10 mouse cellular contexts compared by ENCODE assay signal in the genomic region with DNA sequence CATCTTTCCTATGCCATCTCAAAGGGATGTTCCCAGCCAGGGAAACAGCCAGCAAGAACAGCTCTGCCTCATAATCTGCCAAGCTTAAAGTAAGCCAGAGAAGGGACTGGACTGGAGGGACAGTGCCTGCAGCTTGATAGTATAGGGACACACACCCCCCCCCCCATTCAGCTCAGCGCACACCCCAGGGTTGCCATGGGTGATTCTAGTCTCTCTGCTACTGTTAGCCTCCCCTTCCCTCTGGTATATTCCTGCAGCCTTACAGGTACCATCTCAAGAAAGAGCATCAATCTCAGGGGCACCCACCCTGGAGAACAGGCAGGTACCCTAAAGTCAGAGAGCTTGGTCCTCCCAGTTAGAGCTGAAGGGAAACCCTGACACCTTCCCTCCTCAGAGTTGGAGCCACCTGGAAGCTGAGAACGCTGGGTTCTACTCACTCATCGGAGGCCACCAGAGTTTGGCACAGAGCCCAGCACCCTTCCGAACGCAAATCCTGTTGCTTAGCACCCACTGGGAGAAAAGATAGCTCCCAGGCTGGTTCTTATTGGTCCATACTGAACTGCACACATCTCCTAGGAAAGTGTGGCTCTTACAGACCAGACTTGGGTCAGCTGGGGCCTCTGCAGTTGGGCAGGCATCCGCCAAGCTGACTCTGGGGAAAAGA.
A peak's percentile ranks its signal among the peaks of the same experiment; 100 is the strongest.
DNase-seq lines count a peak whose midpoint lies in the region; ATAC-seq lines count a peak whose summit lies in the region.
"Had no signal": no experiment of that assay in that cellular context is flagged by ENCODE, and none has a peak within 500 bp of the region (broad histone marks: within the 10 kb centered on the region; RNA-seq: fewer than 3 reads in every experiment).

No protein-coding gene starts in this region.

- peaks cover 6% of the 10 kb centered on the region; the same call in 1 of the 2 replicates for H3K27me3 ChIP-seq in hindbrain, embryonic 10.5 days (ENCODE audit: insufficient read depth, poor library complexity, severe bottlenecking)
- no peaks in the 10 kb centered on the region for H3K27me3 ChIP-seq in hindbrain, embryonic 14.5 days (ENCODE audit: control insufficient read depth, insufficient read depth, low read length)
- H3K27me3 ChIP-seq: stomach, embryonic 15.5 days had no signal

- H3K4me2 ChIP-seq in hindbrain, embryonic 14.5 days (replicated peaks) = no peak overlapping the region
- H3K4me2 ChIP-seq: stomach, embryonic 15.5 days had no signal

- no peak overlapping the region for H3K4me3 ChIP-seq in hindbrain, embryonic 10.5 days
- H3K4me3 ChIP-seq in hindbrain, embryonic 14.5 days (replicated peaks; ENCODE audit: low read length) = no peak overlapping the region
- H3K4me3 ChIP-seq: stomach, embryonic 15.5 days had no signal

- DNase-seq in hindbrain, embryonic 10.5 days (ENCODE audit: low spot score) = no peak
- no peak for DNase-seq in hindbrain, embryonic 14.5 days (ENCODE audit: low spot score)
- DNase-seq in retina, postnatal 1 day = peak; percentile 37
- DNase-seq in retina, embryonic 14.5 days (ENCODE audit: low spot score) = no peak
- peak; percentile 36 to 71 for DNase-seq in left cerebral cortex, adult 8-10 months (ENCODE audit: low spot score in 2 of 2)
- DNase-seq in telencephalon, adult 2 months (ENCODE audit: low read depth, low spot score) = peak; percentile 72
- DNase-seq in ovary, adult 18-20 months (ENCODE audit: low spot score) = no peak
- DNase-seq in cerebellum, adult 18-20 months = no peak
- DNase-seq: cerebellum, postnatal 25 days had no signal

- no peaks in the 10 kb centered on the region for H3K36me3 ChIP-seq in hindbrain, embryonic 10.5 days
- H3K36me3 ChIP-seq in hindbrain, embryonic 14.5 days (replicated peaks; ENCODE audit: control insufficient read depth, insufficient read depth) = no peaks in the 10 kb centered on the region
- H3K36me3 ChIP-seq: stomach, embryonic 15.5 days had no signal

- no peak overlapping the region for H3K9ac ChIP-seq in hindbrain, embryonic 14.5 days
- H3K9ac ChIP-seq: stomach, embryonic 15.5 days had no signal

- H3K9me3 ChIP-seq in hindbrain, embryonic 10.5 days = no peaks in the 10 kb centered on the region
- no peaks in the 10 kb centered on the region for H3K9me3 ChIP-seq in hindbrain, embryonic 14.5 days (ENCODE audit: control insufficient read depth, low read length)
- H3K9me3 ChIP-seq: stomach, embryonic 15.5 days had no signal

- H3K27ac ChIP-seq in hindbrain, embryonic 10.5 days = peak overlapping the region; percentile 37
- no peak overlapping the region for H3K27ac ChIP-seq in hindbrain, embryonic 14.5 days

- H3K4me1 ChIP-seq in hindbrain, embryonic 10.5 days (replicated peaks) = peaks cover 25% of the 10 kb centered on the region
- 0 out of 2 replicates have a peak, but pooled peaks cover 6% of the 10 kb centered on the region for H3K4me1 ChIP-seq in hindbrain, embryonic 14.5 days (replicated peaks; ENCODE audit: control insufficient read depth, insufficient read depth, low read length)

- WGBS in hindbrain, embryonic 10.5 days = 88% methylated on average over 6 of the region's 6 CpGs
- WGBS in hindbrain, embryonic 14.5 days = 69% methylated on average over 6 of the region's 6 CpGs

- no peak for ATAC-seq in hindbrain, embryonic 14.5 days (ENCODE audit: low FRiP score)

Comparison
In these comparisons a context has a peak if more than half of its experiments do, and no peak if none do; other contexts are left out.
1. DNase-seq: peak in retina, postnatal 1 day (single experiment), left cerebral cortex, adult 8-10 months (2 of 2) and telencephalon, adult 2 months (single experiment); none in hindbrain, embryonic 10.5 days (single experiment), hindbrain, embryonic 14.5 days (single experiment), retina, embryonic 14.5 days (single experiment), ovary, adult 18-20 months (single experiment) and cerebellum, adult 18-20 months (0 of 2).